ENCODE assay signal across 8 mouse cellular contexts in the genomic region with DNA sequence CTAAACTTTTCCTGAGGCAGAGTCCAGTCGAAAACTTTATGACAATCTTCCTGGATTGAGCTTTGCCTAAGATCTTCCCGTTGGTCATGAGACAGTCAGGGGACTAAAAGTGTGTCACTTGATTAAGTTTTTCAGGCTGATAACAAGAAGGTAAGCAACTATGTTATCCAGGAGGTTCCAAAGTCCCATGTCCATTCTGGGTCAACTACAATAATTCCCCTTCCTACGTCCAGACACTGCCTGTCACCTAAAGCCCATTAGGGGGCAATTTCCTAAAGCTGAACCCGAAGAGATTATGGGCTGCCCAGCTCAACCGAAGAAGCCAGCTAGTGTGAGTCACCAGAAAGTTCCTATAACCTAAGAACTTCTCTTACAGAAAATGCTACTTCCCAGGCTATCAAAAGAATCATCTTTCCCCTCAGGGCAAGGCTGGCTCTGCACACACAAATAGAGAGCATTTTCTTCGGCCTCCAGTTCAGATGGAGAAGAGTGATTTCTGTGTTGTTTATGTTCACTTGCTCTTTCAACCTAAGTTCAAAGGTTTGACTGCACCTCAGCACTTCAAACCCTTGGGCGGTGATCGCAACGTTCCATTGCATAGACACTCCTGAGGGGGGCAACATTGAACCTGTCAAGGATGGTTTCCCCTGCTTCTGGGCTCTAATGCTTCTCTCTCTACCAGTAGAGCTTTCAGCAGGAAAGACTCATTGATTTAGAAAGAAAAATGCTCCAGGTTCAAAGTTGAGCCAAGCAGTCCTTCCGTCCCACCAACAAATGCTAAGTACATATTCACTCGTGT.
DNase-seq lines count a peak whose midpoint lies in the region; ATAC-seq and TF ChIP-seq lines count a peak whose summit lies in the region.

No protein-coding gene starts in this region.

- H3K9me3 ChIP-seq in limb, embryonic 14.5 days (ENCODE audit: control insufficient read depth, low read length): no peaks in the 10 kb centered on the region
- H3K9me3 ChIP-seq in limb, embryonic 10.5 days (replicated peaks): no peaks in the 10 kb centered on the region
- no peaks in the 10 kb centered on the region for H3K9me3 ChIP-seq in hindbrain, embryonic 14.5 days (ENCODE audit: control insufficient read depth, low read length)

- no peak for ATAC-seq in limb, embryonic 14.5 days (ENCODE audit: low FRiP score, low read depth)
- ATAC-seq in hindbrain, embryonic 14.5 days (ENCODE audit: low FRiP score): no peak

- H3K4me1 ChIP-seq in limb, embryonic 14.5 days (ENCODE audit: control insufficient read depth, insufficient read depth, low read length): no peaks in the 10 kb centered on the region
- no peaks in the 10 kb centered on the region for H3K4me1 ChIP-seq in limb, embryonic 10.5 days
- no peaks in the 10 kb centered on the region for H3K4me1 ChIP-seq in hindbrain, embryonic 14.5 days (replicated peaks; ENCODE audit: control insufficient read depth, insufficient read depth, low read length)

- no peak overlapping the region for H3K9ac ChIP-seq in limb, embryonic 14.5 days (ENCODE audit: low read depth, low read length, severe bottlenecking)
- H3K9ac ChIP-seq in hindbrain, embryonic 14.5 days: no peak overlapping the region

- H3K27me3 ChIP-seq in limb, embryonic 14.5 days (ENCODE audit: control insufficient read depth, insufficient read depth, low read length): no peaks in the 10 kb centered on the region
- H3K27me3 ChIP-seq in limb, embryonic 10.5 days (ENCODE audit: low read depth, poor library complexity, severe bottlenecking): no peaks in the 10 kb centered on the region
- H3K27me3 ChIP-seq in hindbrain, embryonic 14.5 days (ENCODE audit: control insufficient read depth, insufficient read depth, low read length): no peaks in the 10 kb centered on the region

- WGBS in limb, embryonic 14.5 days: 44% methylated on average over 11 of the region's 11 CpGs
- 45% methylated on average over 11 of the region's 11 CpGs for WGBS in limb, embryonic 10.5 days
- WGBS in hindbrain, embryonic 14.5 days: 66% methylated on average over 11 of the region's 11 CpGs

- no peak for TF ChIP-seq POLR2A in limb, embryonic 14.5 days (IDR thresholded peaks at IDR 0.05; ENCODE audit: borderline replicate concordance, extremely low read depth, insufficient read depth, insufficient read length)

- no peak overlapping the region for H3K27ac ChIP-seq in limb, embryonic 14.5 days (replicated peaks; ENCODE audit: low read depth, low read length)
- no peak overlapping the region for H3K27ac ChIP-seq in limb, embryonic 10.5 days
- no peak overlapping the region for H3K27ac ChIP-seq in hindbrain, embryonic 14.5 days

- peak; percentile 40 for DNase-seq in limb, embryonic 14.5 days (ENCODE audit: low spot score)
- DNase-seq in limb, embryonic 10.5 days (ENCODE audit: low spot score): no peak
- peak; percentile 19 for DNase-seq in adipocyte (ENCODE audit: low spot score)
- DNase-seq in cerebellum, postnatal 36 days: peak; percentile 57 to 61
- peak; percentile 64 for DNase-seq in kidney, adult 18-20 months
- DNase-seq in lung, postnatal 10 days: peak; percentile 51
- peak; percentile 77 for DNase-seq in thymus, postnatal 4 days
- no peak for DNase-seq in hindbrain, embryonic 14.5 days (ENCODE audit: low spot score)

- H3K36me3 ChIP-seq in limb, embryonic 14.5 days (ENCODE audit: control insufficient read depth, insufficient read depth, low read length): no peaks in the 10 kb centered on the region
- H3K36me3 ChIP-seq in limb, embryonic 10.5 days: no peaks in the 10 kb centered on the region
- H3K36me3 ChIP-seq in hindbrain, embryonic 14.5 days (replicated peaks; ENCODE audit: control insufficient read depth, insufficient read depth): no peaks in the 10 kb centered on the region

- no peak overlapping the region for H3K4me3 ChIP-seq in limb, embryonic 14.5 days (replicated peaks; ENCODE audit: low read length)
- H3K4me3 ChIP-seq in limb, embryonic 10.5 days: no peak overlapping the region
- H3K4me3 ChIP-seq in hindbrain, embryonic 14.5 days (replicated peaks; ENCODE audit: low read length): no peak overlapping the region

- no peak overlapping the region for H3K4me2 ChIP-seq in limb, embryonic 14.5 days (replicated peaks; ENCODE audit: low read depth, low read length, severe bottlenecking)
- no peak overlapping the region for H3K4me2 ChIP-seq in hindbrain, embryonic 14.5 days (replicated peaks)

Comparison
In these comparisons a context has a peak if more than half of its experiments do, and no peak if none do; other contexts are left out.
1. DNase-seq: peak in limb, embryonic 14.5 days (single experiment), adipocyte (single experiment), cerebellum, postnatal 36 days (2 of 2), kidney, adult 18-20 months (single experiment), lung, postnatal 10 days (single experiment) and thymus, postnatal 4 days (single experiment); none in limb, embryonic 10.5 days (single experiment) and hindbrain, embryonic 14.5 days (single experiment).